Comparison of ENCODE assay signal across 8 mouse cellular contexts in the genomic region with DNA sequence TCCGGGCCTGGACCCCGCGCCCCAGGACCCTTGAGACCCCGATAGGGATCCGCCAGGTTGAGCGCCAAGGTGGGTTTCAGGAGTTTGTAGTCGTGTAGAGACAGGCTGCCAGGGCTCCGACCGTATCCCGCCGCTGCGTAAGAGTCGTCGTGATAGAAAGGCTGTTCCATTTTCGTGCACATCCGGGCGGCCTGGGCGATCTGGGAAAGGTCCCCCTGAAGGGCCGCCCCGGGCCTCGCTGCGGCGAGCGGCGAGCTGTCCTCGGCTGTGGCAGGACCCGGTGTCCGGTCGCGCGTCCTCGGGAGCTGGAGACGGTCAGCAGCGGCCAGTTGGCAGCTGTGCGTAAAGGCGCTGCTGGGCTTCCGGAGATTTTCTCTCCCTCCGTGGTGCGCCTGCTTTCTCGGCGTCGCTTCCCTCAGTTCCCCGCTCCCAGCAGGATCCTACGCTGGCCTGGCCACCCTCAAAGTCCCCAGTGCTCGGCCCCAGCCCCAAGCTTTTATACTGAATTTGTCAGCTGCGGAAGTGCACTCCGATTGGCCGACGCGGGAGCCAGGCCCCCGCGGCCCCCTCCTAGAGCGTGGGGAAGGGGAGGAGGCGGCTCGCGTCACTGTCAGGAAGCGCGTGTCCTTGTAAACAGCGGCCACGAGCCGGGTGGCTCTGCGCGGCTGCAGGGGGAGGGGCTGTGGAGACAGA. TPM values are rescaled to one million over a fixed set of nuclear protein-coding genes. Genes with fewer than 3 reads are reported as not detected.
A peak's percentile ranks its signal among the peaks of the same experiment; 100 is the strongest.
DNase-seq lines count a peak whose midpoint lies in the region; ATAC-seq lines count a peak whose summit lies in the region.

A gene (minus strand): TSS at position 471 of the 693 bp plus-strand sequence.

- peak within 1 kb of the TSS; percentile 100 for H3K4me3 ChIP-seq in megakaryocyte, embryonic 14.5 days (replicated peaks)

- peak; percentile 33 for ATAC-seq in common myeloid progenitor, adult 5-6 weeks (replicated peaks; ENCODE audit: low read depth, poor library complexity, severe bottlenecking)
- ATAC-seq in inflammation-experienced regulatory T-cells, adult 6 months: peak; percentile 41

- no peaks in the 10 kb centered on the region for H3K9me3 ChIP-seq in megakaryocyte, embryonic 14.5 days

- intact Hi-C loops in gastrocnemius, postnatal 14 days (cut with DNase I; ENCODE audit: low total_unique reads): no loop called here

- peak; percentile 93 for DNase-seq in ZHBTc4 (ENCODE audit: low read depth, low spot score)
- DNase-seq in gastrocnemius, postnatal 14 days: peak; percentile 94
- DNase-seq in left cerebral cortex, adult 9 months (ENCODE audit: low spot score in 2 of 2): peak; percentile 91 to 97
- peak; percentile 96 to 97 for DNase-seq in right cerebral cortex, adult 2 months (ENCODE audit: low spot score in 2 of 2)
- DNase-seq in urinary bladder, postnatal 10 days (ENCODE audit: low spot score): peak; percentile 89

- H3K4me1 ChIP-seq in megakaryocyte, embryonic 14.5 days: peaks cover 71% of the 10 kb centered on the region

- H3K27me3 ChIP-seq in megakaryocyte, embryonic 14.5 days (replicated peaks): no peaks in the 10 kb centered on the region

- peaks cover 12% of the 10 kb centered on the region for H3K36me3 ChIP-seq in megakaryocyte, embryonic 14.5 days (replicated peaks; ENCODE audit: low read length)

RNA-seq across cellular contexts. Expression of the gene that starts here (rescaled TPM):
- total RNA-seq in common myeloid progenitor, adult 5-6 weeks (2017): 82.2 and 102 TPM in 2 replicates
- total RNA-seq in gastrocnemius, postnatal 14 days (2021): 1 to 10 TPM; 6.2 to 6.3 TPM
- 10 to 100 TPM; 28.1 to 33.6 (median 33.1) TPM for polyA plus RNA-seq in inflammation-experienced regulatory T-cells, adult 6 months (2017; shearing (Covaris generic))
- polyA plus RNA-seq in megakaryocyte, embryonic 14.5 days (2012; ENCODE audit: insufficient read depth, low replicate concordance): 743 and 797 TPM in 2 replicates

Comparison
In these comparisons a context has a peak if more than half of its experiments do, and no peak if none do; other contexts are left out.
1. Peak in every context shown above with its lines: DNase-seq, ATAC-seq and H3K4me3 ChIP-seq.
2. RNA of the gene that starts here (total RNA-seq): 82.2 to 102 TPM in common myeloid progenitor, adult 5-6 weeks; 6.2 to 6.3 TPM in gastrocnemius, postnatal 14 days; every median in the first group is over 10 times any median in the second.
3. RNA of the gene that starts here (polyA plus RNA-seq): 743 to 797 TPM in megakaryocyte, embryonic 14.5 days; 28.1 to 33.6 TPM in inflammation-experienced regulatory T-cells, adult 6 months; every median in the first group is over 10 times any median in the second.